ENCODE assay signal across 14 mouse cellular contexts in the genomic region with DNA sequence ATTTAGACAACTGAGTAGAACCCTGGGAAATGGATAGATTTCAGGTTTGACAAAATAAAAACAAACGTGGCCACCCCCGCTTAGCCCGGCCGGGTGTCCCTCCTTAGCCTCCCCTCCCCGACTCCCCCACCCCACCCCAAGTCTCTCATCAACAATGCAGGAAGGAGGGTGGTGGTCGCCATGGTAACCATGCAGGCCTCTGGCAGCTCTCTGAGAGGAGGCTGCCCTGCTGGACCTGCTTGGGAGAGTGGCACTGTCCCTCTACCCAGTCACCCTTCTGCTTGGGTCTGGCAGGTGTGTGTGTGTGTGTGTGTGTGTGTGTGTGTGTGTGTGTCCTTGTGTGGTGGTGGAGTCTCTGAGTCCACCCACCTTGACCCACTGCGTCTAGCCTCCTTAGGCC. TPM values are rescaled to one million over a fixed set of nuclear protein-coding genes. Genes with fewer than 3 reads are reported as not detected.
DNase-seq lines count a peak whose midpoint lies in the region; ATAC-seq and TF ChIP-seq lines count a peak whose summit lies in the region.
"Had no signal": no experiment of that assay in that cellular context is flagged by ENCODE, and none has a peak within 500 bp of the region (broad histone marks: within the 10 kb centered on the region; RNA-seq: fewer than 3 reads in every experiment).

No protein-coding gene starts in this region.

- H3K4me2 ChIP-seq in hindbrain, embryonic 11.5 days (replicated peaks; ENCODE audit: low read depth, low read length): no peak overlapping the region
- H3K4me2 ChIP-seq in midbrain, embryonic 14.5 days (ENCODE audit: low read length): no peak overlapping the region

- no peak overlapping the region for H3K27ac ChIP-seq in hindbrain, embryonic 11.5 days (ENCODE audit: low read depth, low read length)
- no peak overlapping the region for H3K27ac ChIP-seq in midbrain, embryonic 14.5 days (replicated peaks; ENCODE audit: low read depth, low read length)
- no peak overlapping the region for H3K27ac ChIP-seq in thymus, adult 2 months (ENCODE audit: control insufficient read depth, insufficient read depth, low read length)
- H3K27ac ChIP-seq: heart, adult 2 months had no signal

- no peak overlapping the region for H3K4me3 ChIP-seq in hindbrain, embryonic 11.5 days (ENCODE audit: low read depth, low read length)
- H3K4me3 ChIP-seq in midbrain, embryonic 14.5 days (replicated peaks; ENCODE audit: low read depth, low read length): no peak overlapping the region
- no peak overlapping the region for H3K4me3 ChIP-seq in thymus, adult 2 months (ENCODE audit: control insufficient read depth, insufficient read depth, low read length)
- H3K4me3 ChIP-seq: heart, adult 2 months had no signal

- no peaks in the 10 kb centered on the region for H3K36me3 ChIP-seq in hindbrain, embryonic 11.5 days (ENCODE audit: control insufficient read depth, insufficient read depth, low read length)
- no peaks in the 10 kb centered on the region for H3K36me3 ChIP-seq in midbrain, embryonic 14.5 days (ENCODE audit: control insufficient read depth, insufficient read depth, low read length)
- H3K36me3 ChIP-seq in thymus, adult 2 months (ENCODE audit: control insufficient read depth, insufficient read depth, low read length): no peaks in the 10 kb centered on the region

- TF ChIP-seq CTCF in thymus, adult 2 months (IDR thresholded peaks at IDR 0.05; ENCODE audit: borderline replicate concordance, control insufficient read depth, extremely low read depth, insufficient read depth, low read length, poor library complexity): no peak

- intact Hi-C loops in heart, postnatal 14 days (cut with DNase I): no loop called here

- peak; percentile 48 for DNase-seq in embryo, embryonic 10 days (ENCODE audit: low spot score)
- no peak for DNase-seq in embryo, embryonic 9.5 days (ENCODE audit: extremely low spot score)
- peak; percentile 26 for DNase-seq in embryo, embryonic 10.5 days (ENCODE audit: low spot score)
- DNase-seq in hindbrain, embryonic 11.5 days (ENCODE audit: low spot score): peak; percentile 52
- peak; percentile 63 for DNase-seq in midbrain, embryonic 14.5 days
- no peak for DNase-seq in heart, postnatal 14 days
- no peak for DNase-seq in kidney, postnatal 10 days
- DNase-seq in thymus, adult 2 months: no peak
- DNase-seq: adrenal gland, postnatal 14 days; cerebellum, adult 8-10 months; heart, adult 2 months; liver had no signal

- TF ChIP-seq POLR2A in thymus, adult 2 months (IDR thresholded peaks at IDR 0.05; ENCODE audit: control insufficient read depth, extremely low read depth, insufficient read depth, low read length, poor library complexity): no peak

- no peak overlapping the region for H3K9ac ChIP-seq in hindbrain, embryonic 11.5 days (ENCODE audit: low read depth, low read length)
- no peak overlapping the region for H3K9ac ChIP-seq in midbrain, embryonic 14.5 days (replicated peaks; ENCODE audit: low read length)

- 15% methylated on average over 7 of the region's 7 CpGs for WGBS in hindbrain, embryonic 11.5 days
- WGBS in midbrain, embryonic 14.5 days: 13% methylated on average over 7 of the region's 7 CpGs
- 60% methylated on average over 7 of the region's 7 CpGs for WGBS in thymus, adult 2 months

- H3K9me3 ChIP-seq in hindbrain, embryonic 11.5 days (ENCODE audit: control insufficient read depth, low read length): no peaks in the 10 kb centered on the region
- no peaks in the 10 kb centered on the region for H3K9me3 ChIP-seq in midbrain, embryonic 14.5 days (ENCODE audit: control insufficient read depth, low read length)

- no peaks in the 10 kb centered on the region for H3K27me3 ChIP-seq in hindbrain, embryonic 11.5 days (ENCODE audit: control insufficient read depth, insufficient read depth, low read length)
- no peaks in the 10 kb centered on the region for H3K27me3 ChIP-seq in midbrain, embryonic 14.5 days (ENCODE audit: control insufficient read depth, insufficient read depth, low read length)
- H3K27me3 ChIP-seq in thymus, adult 2 months (ENCODE audit: control insufficient read depth, insufficient read depth, low read length): no peaks in the 10 kb centered on the region

- ATAC-seq in hindbrain, embryonic 11.5 days (ENCODE audit: low FRiP score): peak; percentile 61; the same call in 1 of the 2 replicates
- no peak; the same call in 1 of the 2 replicates for ATAC-seq in midbrain, embryonic 14.5 days (ENCODE audit: low FRiP score, low TSS enrichment)

- 0 out of 2 replicates have a peak, but pooled peaks cover 7% of the 10 kb centered on the region for H3K4me1 ChIP-seq in hindbrain, embryonic 11.5 days (replicated peaks; ENCODE audit: control insufficient read depth, insufficient read depth, low read length)
- peaks cover 23% of the 10 kb centered on the region for H3K4me1 ChIP-seq in midbrain, embryonic 14.5 days (ENCODE audit: control insufficient read depth, insufficient read depth, low read length)
- H3K4me1 ChIP-seq in thymus, adult 2 months (replicated peaks; ENCODE audit: control insufficient read depth, insufficient read depth, low read length): peaks cover 11% of the 10 kb centered on the region

RNA-seq across cellular contexts. Expression of gene Cacna1i, which starts 27.7 kb away (rescaled TPM):
- polyA plus RNA-seq in hindbrain, embryonic 11.5 days (2014; fragmentation: Nextera tagmentation; extraction: Ambion mirVana): 0.14 and 0.74 TPM in 2 replicates
- 0.75 and 1.5 TPM in 2 replicates for polyA plus RNA-seq in midbrain, embryonic 14.5 days (2014; fragmentation: Nextera tagmentation; extraction: Ambion mirVana)
- under 1 TPM in 1 of 2 experiments, not detected in 1; 0.10 TPM for total RNA-seq in heart, postnatal 14 days (2021)
- polyA plus RNA-seq in thymus, adult 2 months (2012; rRNA removed): 0.30 and 0.42 TPM in 2 replicates
- polyA plus RNA-seq: C2C12; intestine, embryonic 14.5 days had no signal

RNA-seq across cellular contexts. Expression of gene Rps19bp1, which starts 50.6 kb away (rescaled TPM):
- 68.0 and 71.4 TPM in 2 replicates for polyA plus RNA-seq in hindbrain, embryonic 11.5 days (2014; fragmentation: Nextera tagmentation; extraction: Ambion mirVana)
- polyA plus RNA-seq in midbrain, embryonic 14.5 days (2014; fragmentation: Nextera tagmentation; extraction: Ambion mirVana): 73.9 and 100 TPM in 2 replicates
- 10 to 100 TPM; 17.8 to 18.8 TPM for total RNA-seq in heart, postnatal 14 days (2021)
- polyA plus RNA-seq in thymus, adult 2 months (2012; rRNA removed): 22.5 and 25.0 TPM in 2 replicates

RNA-seq across cellular contexts. Expression of gene Atf4, which starts 59.7 kb away (rescaled TPM):
- polyA plus RNA-seq in hindbrain, embryonic 11.5 days (2014; fragmentation: Nextera tagmentation; extraction: Ambion mirVana): 140 and 145 TPM in 2 replicates
- 114 and 122 TPM in 2 replicates for polyA plus RNA-seq in midbrain, embryonic 14.5 days (2014; fragmentation: Nextera tagmentation; extraction: Ambion mirVana)
- 10 to 100 TPM; 83.7 to 91.1 TPM for total RNA-seq in heart, postnatal 14 days (2021)
- polyA plus RNA-seq in thymus, adult 2 months (2012; rRNA removed): 169 and 179 TPM in 2 replicates

Comparison
In these comparisons a context has a peak if more than half of its experiments do, and no peak if none do; other contexts are left out.
1. DNase-seq: peak in embryo, embryonic 10 days (single experiment), embryo, embryonic 10.5 days (single experiment), hindbrain, embryonic 11.5 days (single experiment) and midbrain, embryonic 14.5 days (single experiment); none in embryo, embryonic 9.5 days (single experiment), heart, postnatal 14 days (0 of 2), kidney, postnatal 10 days (single experiment) and thymus, adult 2 months (single experiment).